34 mouse cellular contexts compared by ENCODE assay signal in genomic region chr17:84658195-84658594, GRCm38 (mm10). TPM values are rescaled to one million over a fixed set of nuclear protein-coding genes. Genes with fewer than 3 reads are reported as not detected.
DNase-seq lines count a peak whose midpoint lies in the region; ATAC-seq and TF ChIP-seq lines count a peak whose summit lies in the region.
"Had no signal": no experiment of that assay in that cellular context is flagged by ENCODE, and none has a peak within 500 bp of the region (broad histone marks: within the 10 kb centered on the region; RNA-seq: fewer than 3 reads in every experiment).

No protein-coding gene starts in this region.

- 0 out of 2 replicates have a peak overlapping the region, but pooled peaks have one; percentile 9 for H3K27ac ChIP-seq in forebrain, embryonic 10.5 days
- no peak overlapping the region for H3K27ac ChIP-seq in forebrain, postnatal 0 days (ENCODE audit: low read depth, low read length)
- no peak overlapping the region for H3K27ac ChIP-seq in kidney, embryonic 15.5 days
- H3K27ac ChIP-seq in embryonic facial prominence, embryonic 11.5 days (replicated peaks; ENCODE audit: low read depth, low read length): no peak overlapping the region
- H3K27ac ChIP-seq in limb, embryonic 10.5 days: no peak overlapping the region
- H3K27ac ChIP-seq in left cerebral cortex, adult 2 months: no peak overlapping the region
- H3K27ac ChIP-seq: heart, adult 2 months; kidney, postnatal 0 days; limb, embryonic 12.5 days; liver, embryonic 15.5 days; macrophage had no signal

- peaks cover 5% of the 10 kb centered on the region; the same call in 1 of the 2 replicates for H3K36me3 ChIP-seq in forebrain, embryonic 10.5 days (replicated peaks)
- no peaks in the 10 kb centered on the region; the same call in 1 of the 2 replicates for H3K36me3 ChIP-seq in forebrain, postnatal 0 days (ENCODE audit: insufficient read depth)
- 0 out of 2 replicates have a peak, but pooled peaks cover 4% of the 10 kb centered on the region for H3K36me3 ChIP-seq in kidney, embryonic 15.5 days
- no peaks in the 10 kb centered on the region for H3K36me3 ChIP-seq in embryonic facial prominence, embryonic 11.5 days (replicated peaks; ENCODE audit: control insufficient read depth, insufficient read depth, low read depth, low read length)
- H3K36me3 ChIP-seq in limb, embryonic 10.5 days: peaks cover 6% of the 10 kb centered on the region; the same call in 1 of the 2 replicates
- H3K36me3 ChIP-seq: heart, embryonic 12.5 days; limb, embryonic 12.5 days; liver, embryonic 15.5 days; neural tube, embryonic 12.5 days had no signal

- whole genome bisulfite sequencing in forebrain, embryonic 10.5 days: 59% methylated on average over 5 of the region's 5 CpGs
- WGBS in forebrain, postnatal 0 days: 54% methylated on average over 5 of the region's 5 CpGs
- WGBS in kidney, embryonic 15.5 days: 32% methylated on average over 5 of the region's 5 CpGs
- 30% methylated on average over 5 of the region's 5 CpGs for WGBS in embryonic facial prominence, embryonic 11.5 days
- WGBS in limb, embryonic 10.5 days: 34% methylated on average over 5 of the region's 5 CpGs

- no peak overlapping the region for H3K9ac ChIP-seq in forebrain, postnatal 0 days
- no peak overlapping the region for H3K9ac ChIP-seq in kidney, embryonic 15.5 days
- no peak overlapping the region for H3K9ac ChIP-seq in embryonic facial prominence, embryonic 11.5 days (replicated peaks; ENCODE audit: low read length)
- H3K9ac ChIP-seq: heart, embryonic 12.5 days; limb, embryonic 12.5 days; liver, embryonic 15.5 days; neural tube, embryonic 12.5 days had no signal

- no peak for DNase-seq in forebrain, embryonic 10.5 days (ENCODE audit: extremely low spot score, low spot score)
- DNase-seq in forebrain, postnatal 0 days: no peak
- no peak for DNase-seq in kidney, postnatal 25 days
- DNase-seq in embryo, embryonic 10 days (ENCODE audit: low spot score): peak; percentile 82
- DNase-seq in embryonic facial prominence, embryonic 11.5 days (ENCODE audit: low spot score): peak; percentile 59
- DNase-seq in limb, embryonic 10.5 days (ENCODE audit: low spot score): no peak
- no peak for DNase-seq in left cerebral cortex, adult 2 months (ENCODE audit: extremely low spot score in 1 of 2, low spot score in 2 of 2)
- DNase-seq: adrenal gland, adult 2 months; adrenal gland, postnatal 36 days; cerebellum, adult 8-10 months; cerebellum, postnatal 25 days; gastrocnemius, postnatal 36 days; heart, adult 2 months; kidney, adult 18-20 months; layer of hippocampus, postnatal 36 days; lung, postnatal 10 days; midbrain, embryonic 14.5 days had no signal

- H3K4me3 ChIP-seq in forebrain, embryonic 10.5 days: no peak overlapping the region
- no peak overlapping the region for H3K4me3 ChIP-seq in forebrain, postnatal 0 days (ENCODE audit: low read depth, low read length)
- H3K4me3 ChIP-seq in kidney, embryonic 15.5 days (replicated peaks): no peak overlapping the region
- H3K4me3 ChIP-seq in embryonic facial prominence, embryonic 11.5 days (ENCODE audit: low read depth, low read length): no peak overlapping the region
- H3K4me3 ChIP-seq in limb, embryonic 10.5 days: no peak overlapping the region
- H3K4me3 ChIP-seq in left cerebral cortex, adult 2 months: no peak overlapping the region
- H3K4me3 ChIP-seq: heart, adult 2 months; heart, embryonic 12.5 days; limb, embryonic 12.5 days; liver, embryonic 15.5 days; neural tube, embryonic 12.5 days had no signal

- intact Hi-C loops in left cerebral cortex, adult 2 months (cut with DNase I): no loop called here

- no peaks in the 10 kb centered on the region for H3K27me3 ChIP-seq in forebrain, embryonic 10.5 days (ENCODE audit: poor library complexity, severe bottlenecking)
- H3K27me3 ChIP-seq in forebrain, postnatal 0 days (ENCODE audit: insufficient read depth, low read length): no peaks in the 10 kb centered on the region
- no peaks in the 10 kb centered on the region for H3K27me3 ChIP-seq in kidney, embryonic 15.5 days
- H3K27me3 ChIP-seq in embryonic facial prominence, embryonic 11.5 days (ENCODE audit: control insufficient read depth, insufficient read depth, low read length): no peaks in the 10 kb centered on the region
- no peaks in the 10 kb centered on the region for H3K27me3 ChIP-seq in limb, embryonic 10.5 days (ENCODE audit: low read depth, poor library complexity, severe bottlenecking)
- H3K27me3 ChIP-seq: CH12.LX; heart, embryonic 12.5 days; limb, embryonic 12.5 days; liver, embryonic 15.5 days; neural tube, embryonic 12.5 days had no signal

- TF ChIP-seq CTCF in forebrain, postnatal 0 days (IDR thresholded peaks at IDR 0.05; ENCODE audit: low read depth): no peak
- no peak for TF ChIP-seq CTCF in left cerebral cortex, adult 2 months (IDR thresholded peaks at IDR 0.05)

- no peak overlapping the region for H3K4me2 ChIP-seq in forebrain, postnatal 0 days (ENCODE audit: low read depth)
- H3K4me2 ChIP-seq in kidney, embryonic 15.5 days: no peak overlapping the region
- H3K4me2 ChIP-seq in embryonic facial prominence, embryonic 11.5 days (ENCODE audit: low read depth, low read length): no peak overlapping the region
- H3K4me2 ChIP-seq: heart, embryonic 12.5 days; limb, embryonic 12.5 days; liver, embryonic 15.5 days; neural tube, embryonic 12.5 days had no signal

- H3K4me1 ChIP-seq in forebrain, embryonic 10.5 days: peaks cover 40% of the 10 kb centered on the region
- no peaks in the 10 kb centered on the region for H3K4me1 ChIP-seq in forebrain, postnatal 0 days (ENCODE audit: insufficient read depth)
- peaks cover 36% of the 10 kb centered on the region for H3K4me1 ChIP-seq in kidney, embryonic 15.5 days
- peaks cover 2% of the 10 kb centered on the region; the same call in 1 of the 2 replicates for H3K4me1 ChIP-seq in embryonic facial prominence, embryonic 11.5 days (ENCODE audit: control insufficient read depth, insufficient read depth, low read length)
- peaks cover 36% of the 10 kb centered on the region for H3K4me1 ChIP-seq in limb, embryonic 10.5 days
- H3K4me1 ChIP-seq: heart, embryonic 12.5 days; liver, embryonic 15.5 days had no signal

- ATAC-seq in forebrain, postnatal 0 days: no peak
- ATAC-seq in kidney, embryonic 15.5 days (replicated peaks; ENCODE audit: low FRiP score): peak; percentile 75; the same call in 1 of the 2 replicates
- no peak for ATAC-seq in embryonic facial prominence, embryonic 11.5 days (replicated peaks; ENCODE audit: insufficient number of reproducible peaks, low FRiP score, low TSS enrichment, low read depth)
- ATAC-seq: activated CD4-positive, CD25-positive, alpha-beta regulatory T cell, adult 4 months; forebrain, embryonic 14.5 days had no signal

- no peaks in the 10 kb centered on the region for H3K9me3 ChIP-seq in forebrain, embryonic 10.5 days
- H3K9me3 ChIP-seq in forebrain, postnatal 0 days (ENCODE audit: low read length): no peaks in the 10 kb centered on the region
- no peaks in the 10 kb centered on the region for H3K9me3 ChIP-seq in kidney, embryonic 15.5 days (replicated peaks)
- H3K9me3 ChIP-seq in embryonic facial prominence, embryonic 11.5 days (replicated peaks; ENCODE audit: control insufficient read depth, low read length): no peaks in the 10 kb centered on the region
- no peaks in the 10 kb centered on the region for H3K9me3 ChIP-seq in limb, embryonic 10.5 days (replicated peaks)
- H3K9me3 ChIP-seq: heart, embryonic 12.5 days; limb, embryonic 12.5 days; liver, embryonic 15.5 days; neural tube, embryonic 12.5 days had no signal

RNA-seq across cellular contexts. Expression of gene Abcg8, which starts 17.9 kb away (rescaled TPM):
- 0.23 and 0.33 TPM in 2 replicates for polyA plus RNA-seq in forebrain, embryonic 10.5 days (2016; fragmentation: Nextera tagmentation; extraction: Ambion mirVana)
- 0.10 TPM in 1 of 2 replicates, not detected in the other for total RNA-seq in forebrain, postnatal 0 days (2014; rRNA removed)
- 0.09 and 0.17 TPM in 2 replicates for polyA plus RNA-seq in forebrain, postnatal 0 days (2015; fragmentation: Nextera tagmentation; extraction: Ambion mirVana)
- 0.13 and 0.27 TPM in 2 replicates for polyA plus RNA-seq in kidney, embryonic 15.5 days (2015; fragmentation: Nextera tagmentation; extraction: Ambion mirVana)
- 0.06 and 0.27 TPM in 2 replicates for polyA plus RNA-seq in embryonic facial prominence, embryonic 11.5 days (2014; fragmentation: Nextera tagmentation; extraction: Ambion mirVana)
- polyA plus RNA-seq in limb, embryonic 10.5 days (2016; fragmentation: Nextera tagmentation; extraction: Ambion mirVana): 0.10 and 0.11 TPM in 2 replicates
- total RNA-seq in left cerebral cortex, adult 2 months (2021): not detected
- total RNA-seq: adrenal gland, postnatal 36 days; gastrocnemius, adult 18-20 months; gastrocnemius, postnatal 36 days; heart, adult 2 months; hematopoietic stem cell, adult 5-6 weeks; layer of hippocampus, postnatal 36 days; megakaryocyte-erythroid progenitor cell, adult 5-6 weeks had no signal
- polyA plus RNA-seq: activated CD4-positive, CD25-positive, alpha-beta regulatory T cell, adult 4 months; C2C12; frontal cortex, adult 2 months; heart, adult 2 months; heart, embryonic 12.5 days; heart, postnatal 0 days; macrophage; neural tube, embryonic 12.5 days had no signal

RNA-seq across cellular contexts. Expression of gene Abcg5, which starts 24.6 kb away (rescaled TPM):
- 5.3 and 5.4 TPM in 2 replicates for polyA plus RNA-seq in forebrain, embryonic 10.5 days (2016; fragmentation: Nextera tagmentation; extraction: Ambion mirVana)
- total RNA-seq in forebrain, postnatal 0 days (2014; rRNA removed): 0.54 and 1.5 TPM in 2 replicates
- polyA plus RNA-seq in forebrain, postnatal 0 days (2015; fragmentation: Nextera tagmentation; extraction: Ambion mirVana): 0.88 and 1.2 TPM in 2 replicates
- 4.0 TPM in 2 replicates for polyA plus RNA-seq in kidney, embryonic 15.5 days (2015; fragmentation: Nextera tagmentation; extraction: Ambion mirVana)
- 2.5 and 2.6 TPM in 2 replicates for polyA plus RNA-seq in embryonic facial prominence, embryonic 11.5 days (2014; fragmentation: Nextera tagmentation; extraction: Ambion mirVana)
- polyA plus RNA-seq in limb, embryonic 10.5 days (2016; fragmentation: Nextera tagmentation; extraction: Ambion mirVana): 0.97 and 1.1 TPM in 2 replicates
- not detected for total RNA-seq in left cerebral cortex, adult 2 months (2021)
- total RNA-seq: adrenal gland, adult 2 months; adrenal gland, postnatal 36 days; CH12.LX; gastrocnemius, adult 18-20 months; gastrocnemius, postnatal 36 days; heart, adult 2 months; hematopoietic stem cell, adult 5-6 weeks; layer of hippocampus, postnatal 36 days; left cerebral cortex, postnatal 14 days; megakaryocyte-erythroid progenitor cell, adult 5-6 weeks had no signal
- polyA plus RNA-seq: activated CD4-positive, CD25-positive, alpha-beta regulatory T cell, adult 4 months; C2C12; frontal cortex, adult 2 months; heart, adult 2 months; heart, postnatal 0 days; macrophage had no signal

RNA-seq across cellular contexts. Expression of gene Dync2li1, which starts 31.9 kb away (rescaled TPM):
- 35.5 and 36.0 TPM in 2 replicates for polyA plus RNA-seq in forebrain, embryonic 10.5 days (2016; fragmentation: Nextera tagmentation; extraction: Ambion mirVana)
- 14.0 and 19.1 TPM in 2 replicates for total RNA-seq in forebrain, postnatal 0 days (2014; rRNA removed)
- 38.9 and 42.1 TPM in 2 replicates for polyA plus RNA-seq in forebrain, postnatal 0 days (2015; fragmentation: Nextera tagmentation; extraction: Ambion mirVana)
- polyA plus RNA-seq in kidney, embryonic 15.5 days (2015; fragmentation: Nextera tagmentation; extraction: Ambion mirVana): 51.0 and 52.8 TPM in 2 replicates
- polyA plus RNA-seq in embryonic facial prominence, embryonic 11.5 days (2014; fragmentation: Nextera tagmentation; extraction: Ambion mirVana): 46.2 and 48.0 TPM in 2 replicates
- 25.5 and 33.4 TPM in 2 replicates for polyA plus RNA-seq in limb, embryonic 10.5 days (2016; fragmentation: Nextera tagmentation; extraction: Ambion mirVana)
- 10 to 100 TPM; 19.4 to 23.5 TPM for total RNA-seq in left cerebral cortex, adult 2 months (2021)

Comparison
In these comparisons a context has a peak if more than half of its experiments do, and no peak if none do; other contexts are left out.
1. DNase-seq: peak in embryo, embryonic 10 days (single experiment) and embryonic facial prominence, embryonic 11.5 days (single experiment); none in forebrain, embryonic 10.5 days (single experiment), forebrain, postnatal 0 days (single experiment), kidney, postnatal 25 days (0 of 2), limb, embryonic 10.5 days (single experiment) and left cerebral cortex, adult 2 months (0 of 2).